Mouse (Mus musculus) liver, adult 2 months (tissue): Measurements from ENCODE around the gene Trim40. TPM values are rescaled to one million over a fixed set of nuclear protein-coding genes. Genes with fewer than 3 reads are reported as not detected.
A peak's percentile ranks its signal among the peaks of the same experiment; 100 is the strongest.

Source experiments
- DNase-seq: peaks from one replicate; pipeline ENCODE4 v3.0.0-alpha.2; 2011; ENCODE audit warnings: low read depth, low spot score; ENCODE audit errors: extremely low read depth
- H3K27ac ChIP-seq: fragments of 200-500 bp; replicated peaks from 2 replicates; pipeline ENCODE4 v1.5.1; 2012; ENCODE audit warnings: low read depth, mild to moderate bottlenecking, control low read depth, inconsistent platforms, low read length; ENCODE audit not compliant: insufficient read depth
- H3K27me3 ChIP-seq: fragments of 200-500 bp; 2 replicates; pipeline ENCODE4 v1.6.1; 2012; ENCODE audit warnings: mild to moderate bottlenecking, moderate library complexity, low read length, inconsistent platforms; ENCODE audit not compliant: control insufficient read depth, insufficient read depth
- H3K36me3 ChIP-seq: fragments of 200-500 bp; 2 replicates; pipeline ENCODE4 v1.6.1; 2012; ENCODE audit warnings: low read length, inconsistent platforms; ENCODE audit not compliant: control insufficient read depth, insufficient read depth
- H3K4me1 ChIP-seq: fragments of 200-500 bp; 2 replicates; pipeline ENCODE4 v1.6.1; 2011; ENCODE audit warnings: low read length; ENCODE audit not compliant: control insufficient read depth, insufficient read depth
- H3K4me3 ChIP-seq: fragments of 200-500 bp; 2 replicates; pipeline ENCODE4 v1.5.1; 2011; ENCODE audit warnings: low read depth, mild to moderate bottlenecking, control low read depth, low read length, moderate library complexity; ENCODE audit not compliant: insufficient read depth
- H3K79me2 ChIP-seq: fragments of 200-500 bp; 2 replicates; pipeline ENCODE4 v1.6.1; 2012; ENCODE audit warnings: inconsistent platforms, mild to moderate bottlenecking, low read length, moderate library complexity; ENCODE audit not compliant: control insufficient read depth, insufficient read depth
- H3K9ac ChIP-seq: fragments of 200-500 bp; 2 replicates; pipeline ENCODE4 v1.6.1; 2012; ENCODE audit warnings: low read depth, mild to moderate bottlenecking, control low read depth, inconsistent platforms, low read length
- CTCF ChIP-seq: fragments of 200-500 bp; IDR thresholded peaks from 2 replicates; pipeline ENCODE4 v1.5.1; 2011; ENCODE audit warnings: low read depth, low read length, control low read depth
- POLR2A ChIP-seq: fragments of 200-500 bp; IDR thresholded peaks from 2 replicates; pipeline ENCODE4 v1.6.1; 2011; ENCODE audit warnings: low read length, control low read depth; ENCODE audit not compliant: insufficient read depth; ENCODE audit errors: extremely low read depth
- WGBS: fragments of 180-500 bp; shearing (Covaris S2); methylation state at CpG from one replicate; pipeline ENCODE4 v1.1.7; 2018; 5-methylcytosine and 5-hydroxymethylcytosine counted together
- polyA plus RNA-seq: library from polyadenylated mRNA; depleted of rRNA; stranded (reverse); fragments of >200 nt; gene quantifications from 2 replicates; pipeline ENCODE4 v1.2.3, GENCODE M21; 2012
- total RNA-seq: library from RNA; depleted of rRNA; stranded (reverse); fragments of >200 nt; gene quantifications from 2 replicates; pipeline ENCODE4 v1.2.3, GENCODE M21; 2014

Trim40 gene
- total and polyA plus RNA-seq, 2 experiments, result 0.05 TPM; not detected in 1

DNA sequence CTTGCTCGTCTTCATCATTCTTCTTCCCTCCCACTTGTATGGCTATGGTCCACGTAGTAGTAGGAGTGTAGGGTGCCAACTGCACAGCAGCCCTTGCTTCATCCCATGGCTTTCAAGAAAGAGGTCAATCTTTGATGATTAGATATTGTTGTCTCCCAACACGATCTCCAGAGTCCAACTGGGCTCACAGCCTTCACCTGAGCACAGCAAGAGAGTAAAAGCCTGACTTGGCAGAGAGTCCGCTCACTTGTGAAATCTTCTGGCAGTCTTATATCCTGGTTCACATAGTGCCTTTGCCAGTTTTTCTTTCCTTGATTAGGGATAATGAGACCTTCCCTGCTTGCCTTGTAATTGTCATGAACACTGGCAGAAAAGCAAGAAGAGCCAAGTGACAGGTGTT, 33.7 kb downstream of the Trim40 start:
- 50% methylated on average over 4 of the region's 4 CpGs for WGBS
- no peak overlapping the region for H3K27ac ChIP-seq
- H3K36me3 ChIP-seq, result peaks cover 65% of the 10 kb centered on the region
- no peaks in the 10 kb centered on the region for H3K79me2 ChIP-seq
- peak; percentile 59 for DNase-seq
- no peaks in the 10 kb centered on the region for H3K4me1 ChIP-seq
- H3K27me3 ChIP-seq, result no peaks in the 10 kb centered on the region
- no peak overlapping the region for H3K9ac ChIP-seq
- TF ChIP-seq POLR2A, result no peak
- TF ChIP-seq CTCF, result no peak
- H3K4me3 ChIP-seq, result no peak overlapping the region

DNA sequence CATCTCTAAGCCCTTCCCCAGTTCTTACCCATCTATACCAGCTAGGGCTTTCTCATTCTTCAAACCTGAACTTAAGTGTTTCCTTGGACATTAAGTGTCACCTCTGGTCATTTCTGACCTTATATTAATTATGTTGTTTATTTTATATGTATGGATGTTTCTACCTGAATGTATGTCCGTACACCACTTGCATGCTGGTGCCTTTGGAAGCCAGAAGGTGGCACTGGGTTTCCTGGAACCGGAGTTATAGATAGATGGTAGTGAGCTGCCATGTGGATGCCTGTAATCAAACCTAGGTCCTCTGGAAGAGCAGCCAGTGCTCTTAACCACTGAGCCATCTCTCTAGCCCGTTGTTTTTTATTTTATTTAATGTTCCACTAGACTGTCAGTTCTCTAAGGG, 34.4 kb downstream of the Trim40 start:
- H3K36me3 ChIP-seq, result peaks cover 70% of the 10 kb centered on the region

GRCm38 (mm10) chr17:36851627-36852026, 38.3 kb downstream of the Trim40 start:
- TF ChIP-seq CTCF (no peak), POLR2A (no peak)
- no peaks in the 10 kb centered on the region for H3K27me3 ChIP-seq
- no peak for DNase-seq
- H3K9ac ChIP-seq, result no peak overlapping the region
- no peak overlapping the region for H3K27ac ChIP-seq
- H3K4me1 ChIP-seq, result 0 out of 2 replicates have a peak, but pooled peaks cover 3% of the 10 kb centered on the region
- H3K36me3 ChIP-seq, result peaks cover 50% of the 10 kb centered on the region
- no peaks in the 10 kb centered on the region for H3K79me2 ChIP-seq
- no peak overlapping the region for H3K4me3 ChIP-seq
- 50% methylated on average over 5 of the region's 5 CpGs for WGBS

More for the DNA sequence above, 34.4 kb downstream of the Trim40 start:
- no peaks in the 10 kb centered on the region for H3K27me3 ChIP-seq
- TF ChIP-seq CTCF (no peak), POLR2A (no peak)
- WGBS, result 93% methylated on average over 3 of the region's 3 CpGs
- no peak overlapping the region for H3K9ac ChIP-seq
- no peak for DNase-seq
- H3K27ac ChIP-seq, result no peak overlapping the region
- no peaks in the 10 kb centered on the region for H3K79me2 ChIP-seq
- H3K4me3 ChIP-seq, result no peak overlapping the region
- no peaks in the 10 kb centered on the region for H3K4me1 ChIP-seq

- 0 out of 2 replicates have a peak, but pooled peaks cover 3% of the 10 kb centered on the region for H3K4me1 ChIP-seq
- no peak for DNase-seq
- no peak overlapping the region for H3K27ac ChIP-seq
- H3K79me2 ChIP-seq, result no peaks in the 10 kb centered on the region; the same call in 1 of the 2 replicates
- no peaks in the 10 kb centered on the region for H3K27me3 ChIP-seq
- peaks cover 46% of the 10 kb centered on the region for H3K36me3 ChIP-seq
- no peak overlapping the region for H3K9ac ChIP-seq
- 76% methylated on average over 5 of the region's 5 CpGs for WGBS
- no peak overlapping the region for H3K4me3 ChIP-seq
- TF ChIP-seq POLR2A (no peak), CTCF (no peak)
Measured at GRCm38 (mm10) chr17:36851200-36851599, 38.7 kb downstream of the Trim40 start.

DNA sequence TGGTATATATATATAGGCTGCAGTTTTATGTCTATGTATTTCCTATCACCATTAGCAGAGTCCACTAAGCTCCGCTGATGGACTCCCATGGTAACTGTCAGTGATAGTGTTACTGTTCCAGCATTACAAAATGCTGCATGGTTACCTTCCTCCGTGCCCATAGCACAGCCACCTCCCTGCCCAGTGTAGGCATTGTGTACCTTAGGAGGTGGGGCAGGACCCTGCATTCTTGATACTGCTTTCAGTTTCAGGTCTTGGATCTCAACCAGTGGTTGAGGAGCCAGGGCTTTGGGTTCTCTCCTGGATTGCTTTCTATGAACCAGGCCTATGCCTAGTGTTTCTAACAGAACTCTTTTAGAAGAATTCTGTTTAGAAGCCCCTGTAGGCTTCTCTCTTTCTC, 39.9 kb downstream of the Trim40 start:
- Histone ChIP-seq H3K4me3 (no peak overlapping the region), H3K27me3 (no peaks in the 10 kb centered on the region), H3K36me3 (peaks cover 37% of the 10 kb centered on the region), H3K27ac (no peak overlapping the region), H3K4me1 (0 out of 2 replicates have a peak, but pooled peaks cover 3% of the 10 kb centered on the region), H3K9ac (no peak overlapping the region), H3K79me2 (no peaks in the 10 kb centered on the region; the same call in 1 of the 2 replicates)
- no peak for DNase-seq
- 54% methylated on average over 2 of the region's 2 CpGs for WGBS
- TF ChIP-seq CTCF (no peak), POLR2A (no peak)

- H3K4me3 ChIP-seq, result no peak overlapping the region
- H3K27ac ChIP-seq, result no peak overlapping the region
- H3K9ac ChIP-seq, result no peak overlapping the region
- H3K4me1 ChIP-seq, result peaks cover 12% of the 10 kb centered on the region
- no peaks in the 10 kb centered on the region for H3K27me3 ChIP-seq
- TF ChIP-seq POLR2A, result no peak
- no peak for TF ChIP-seq CTCF
- peak; percentile 74 for DNase-seq
- 46% methylated on average over 5 of the region's 5 CpGs for WGBS
- H3K36me3 ChIP-seq, result peaks cover 28% of the 10 kb centered on the region
- no peaks in the 10 kb centered on the region; the same call in 1 of the 2 replicates for H3K79me2 ChIP-seq
Measured at GRCm38 (mm10) chr17:36848911-36849310, 41.0 kb downstream of the Trim40 start.
